Mouse (Mus musculus): ENCODE data around the gene Tcf20. TPM values are rescaled to one million over a fixed set of nuclear protein-coding genes. Genes with fewer than 3 reads are reported as not detected.

Tcf20 gene
- polyA plus RNA-seq, 1 experiment from 2014 or later, result 10.9 TPM

- Histone ChIP-seq H3K4me2 (peak overlapping the region; percentile 58), H3K27ac (ENCODE audit: low read depth) (no peak overlapping the region), H3K9me3 (ENCODE audit: low read depth, low read length) (no peaks in the 10 kb centered on the region), H3K36me3 (ENCODE audit: insufficient read depth) (no peaks in the 10 kb centered on the region), H3K4me3 (ENCODE audit: low read depth, low read length) (peak overlapping the region; percentile 18), H3K9ac (peak overlapping the region; percentile 1; the same call in 1 of the 2 replicates), H3K27me3 (ENCODE audit: insufficient read depth, low read length) (peaks cover 9% of the 10 kb centered on the region; the same call in 1 of the 2 replicates), H3K4me1 (ENCODE audit: insufficient read depth) (peaks cover 16% of the 10 kb centered on the region; the same call in 1 of the 2 replicates)
- WGBS, result 4% methylated on average over 26 of the region's 26 CpGs
- DNase-seq (peak; percentile 47), ATAC-seq (ENCODE audit: insufficient read depth) (no peak)
- TF ChIP-seq CTCF (IDR thresholded peaks at IDR 0.05; ENCODE audit: low read depth), result no peak
Measured at GRCm38 (mm10) chr15:82960786-82961561, 26.7 kb downstream of the Tcf20 start.

DNA sequence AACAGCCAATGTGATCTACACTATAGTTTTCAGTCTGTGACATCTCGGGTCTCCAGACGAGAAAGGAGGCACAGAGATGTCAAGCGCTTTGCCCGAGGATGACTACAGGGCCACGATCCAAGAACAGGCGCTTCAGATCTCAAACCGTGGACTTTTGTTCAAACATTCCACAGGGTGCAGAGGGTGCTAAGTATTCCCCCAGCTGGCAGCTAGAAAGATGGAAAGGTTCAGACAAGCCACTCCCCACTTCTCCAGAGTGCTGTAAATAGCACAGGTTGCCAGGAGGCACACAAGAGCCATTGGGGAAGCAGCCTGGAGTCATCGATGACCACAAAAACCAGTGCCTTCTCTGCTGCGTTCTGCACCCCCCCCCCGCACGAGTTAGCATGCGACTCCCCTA lies 28.5 kb downstream of the Tcf20 start:
- DNase-seq, result peak; percentile 34
- H3K36me3 ChIP-seq (ENCODE audit: insufficient read depth), result no peaks in the 10 kb centered on the region
- peaks cover 16% of the 10 kb centered on the region; the same call in 1 of the 2 replicates for H3K4me1 ChIP-seq (ENCODE audit: insufficient read depth)
- no peak overlapping the region for H3K9ac ChIP-seq
- H3K9me3 ChIP-seq (ENCODE audit: low read depth, low read length), result no peaks in the 10 kb centered on the region
- H3K4me2 ChIP-seq, result peak overlapping the region; percentile 3; the same call in 1 of the 2 replicates
- H3K27me3 ChIP-seq (ENCODE audit: insufficient read depth, low read length), result peaks cover 13% of the 10 kb centered on the region; the same call in 1 of the 2 replicates
- H3K4me3 ChIP-seq (ENCODE audit: low read depth, low read length), result no peak overlapping the region
- TF ChIP-seq CTCF (IDR thresholded peaks at IDR 0.05; ENCODE audit: low read depth), result no peak
- no peak overlapping the region for H3K27ac ChIP-seq (ENCODE audit: low read depth)
- 42% methylated on average over 12 of the region's 12 CpGs for WGBS
- no peak for ATAC-seq (ENCODE audit: insufficient read depth)

- Histone ChIP-seq H3K27ac (ENCODE audit: low read depth) (no peak overlapping the region), H3K4me2 (peak overlapping the region; percentile 31), H3K27me3 (ENCODE audit: insufficient read depth, low read length) (peaks cover 13% of the 10 kb centered on the region; the same call in 1 of the 2 replicates), H3K4me3 (ENCODE audit: low read depth, low read length) (no peak overlapping the region), H3K9me3 (ENCODE audit: low read depth, low read length) (no peaks in the 10 kb centered on the region), H3K36me3 (ENCODE audit: insufficient read depth) (no peaks in the 10 kb centered on the region), H3K9ac (peak overlapping the region; percentile 14; the same call in 1 of the 2 replicates), H3K4me1 (ENCODE audit: insufficient read depth) (peaks cover 16% of the 10 kb centered on the region; the same call in 1 of the 2 replicates)
- WGBS, result 18% methylated on average over 16 of the region's 16 CpGs
- ATAC-seq (ENCODE audit: insufficient read depth) (no peak; the same call in 1 of the 2 replicates), DNase-seq (no peak)
- TF ChIP-seq CTCF (IDR thresholded peaks at IDR 0.05; ENCODE audit: low read depth), result no peak
Measured at GRCm38 (mm10) chr15:82958253-82958701, 29.4 kb downstream of the Tcf20 start.

DNA sequence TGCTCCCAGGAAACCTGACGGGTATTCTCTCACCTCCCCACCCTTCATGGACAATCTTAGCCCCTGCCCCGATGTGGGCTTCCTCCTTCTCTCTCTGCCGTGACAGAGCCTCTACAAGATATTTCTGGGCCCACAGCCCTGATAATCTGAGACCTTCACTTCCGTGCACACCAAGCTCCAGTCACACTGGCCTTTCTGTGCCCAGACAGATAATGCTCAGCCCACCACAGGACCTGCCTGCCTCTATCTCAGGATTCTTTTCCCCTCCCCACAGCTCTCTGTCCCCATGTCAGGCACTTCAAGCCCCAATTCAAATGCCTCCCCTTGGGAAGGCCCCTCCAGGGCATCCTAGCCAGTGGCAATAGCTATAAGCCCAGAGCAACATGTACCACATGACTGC lies 31.0 kb downstream of the Tcf20 start:
- Histone ChIP-seq H3K4me3 (ENCODE audit: low read depth, low read length) (no peak overlapping the region), H3K9me3 (ENCODE audit: low read depth, low read length) (no peaks in the 10 kb centered on the region), H3K27ac (ENCODE audit: low read depth) (no peak overlapping the region), H3K4me1 (ENCODE audit: insufficient read depth) (peaks cover 12% of the 10 kb centered on the region; the same call in 1 of the 2 replicates), H3K9ac (no peak overlapping the region), H3K4me2 (no peak overlapping the region), H3K27me3 (ENCODE audit: insufficient read depth, low read length) (peaks cover 13% of the 10 kb centered on the region; the same call in 1 of the 2 replicates), H3K36me3 (ENCODE audit: insufficient read depth) (no peaks in the 10 kb centered on the region)
- 54% methylated on average over 4 of the region's 4 CpGs for WGBS
- no peak for TF ChIP-seq CTCF (IDR thresholded peaks at IDR 0.05; ENCODE audit: low read depth)
- ATAC-seq (ENCODE audit: insufficient read depth), result no peak
- DNase-seq, result no peak

GRCm38 (mm10) chr15:82956310-82956709 lies 31.4 kb downstream of the Tcf20 start:
- Histone ChIP-seq H3K4me1 (ENCODE audit: insufficient read depth) (peaks cover 12% of the 10 kb centered on the region; the same call in 1 of the 2 replicates), H3K4me2 (no peak overlapping the region), H3K9ac (no peak overlapping the region), H3K36me3 (ENCODE audit: insufficient read depth) (no peaks in the 10 kb centered on the region), H3K27ac (ENCODE audit: low read depth) (no peak overlapping the region), H3K4me3 (ENCODE audit: low read depth, low read length) (no peak overlapping the region), H3K27me3 (ENCODE audit: insufficient read depth, low read length) (peaks cover 8% of the 10 kb centered on the region; the same call in 1 of the 2 replicates), H3K9me3 (ENCODE audit: low read depth, low read length) (no peaks in the 10 kb centered on the region)
- 78% methylated on average over 3 of the region's 3 CpGs for WGBS
- ATAC-seq (ENCODE audit: insufficient read depth), result no peak
- no peak for TF ChIP-seq CTCF (IDR thresholded peaks at IDR 0.05; ENCODE audit: low read depth)
- DNase-seq, result no peak

DNA sequence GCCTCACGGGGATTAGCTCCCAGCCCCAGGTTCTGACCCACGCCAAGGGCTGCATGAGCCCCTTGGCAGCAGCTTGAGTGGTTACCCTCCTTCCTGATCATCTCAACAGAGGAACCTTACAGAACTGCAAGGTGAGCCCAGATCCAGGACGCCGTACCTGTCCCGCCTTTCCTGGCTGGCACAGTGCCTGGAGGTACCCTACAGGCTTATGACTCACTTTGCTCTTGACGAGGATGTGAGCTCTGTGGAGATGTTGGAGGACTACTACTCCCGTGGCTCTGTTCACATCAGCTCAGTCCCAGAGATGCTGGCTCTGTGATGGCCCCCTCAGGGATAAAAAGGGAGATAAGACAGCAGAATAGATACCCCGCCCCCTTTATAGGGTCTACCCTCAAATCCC lies 32.4 kb downstream of the Tcf20 start:
- H3K4me1 ChIP-seq (ENCODE audit: insufficient read depth), result peaks cover 9% of the 10 kb centered on the region; the same call in 1 of the 2 replicates
- H3K36me3 ChIP-seq (ENCODE audit: insufficient read depth), result no peaks in the 10 kb centered on the region
- no peak for TF ChIP-seq CTCF (IDR thresholded peaks at IDR 0.05; ENCODE audit: low read depth)
- no peaks in the 10 kb centered on the region for H3K9me3 ChIP-seq (ENCODE audit: low read depth, low read length)
- H3K27me3 ChIP-seq (ENCODE audit: insufficient read depth, low read length), result 0 out of 2 replicates have a peak, but pooled peaks cover 4% of the 10 kb centered on the region
- no peak overlapping the region for H3K4me2 ChIP-seq
- H3K27ac ChIP-seq (ENCODE audit: low read depth), result no peak overlapping the region
- WGBS, result 79% methylated on average over 8 of the region's 8 CpGs
- ATAC-seq (ENCODE audit: insufficient read depth) (no peak), DNase-seq (peak; percentile 32)
- no peak overlapping the region for H3K4me3 ChIP-seq (ENCODE audit: low read depth, low read length)
- H3K9ac ChIP-seq, result no peak overlapping the region

DNA sequence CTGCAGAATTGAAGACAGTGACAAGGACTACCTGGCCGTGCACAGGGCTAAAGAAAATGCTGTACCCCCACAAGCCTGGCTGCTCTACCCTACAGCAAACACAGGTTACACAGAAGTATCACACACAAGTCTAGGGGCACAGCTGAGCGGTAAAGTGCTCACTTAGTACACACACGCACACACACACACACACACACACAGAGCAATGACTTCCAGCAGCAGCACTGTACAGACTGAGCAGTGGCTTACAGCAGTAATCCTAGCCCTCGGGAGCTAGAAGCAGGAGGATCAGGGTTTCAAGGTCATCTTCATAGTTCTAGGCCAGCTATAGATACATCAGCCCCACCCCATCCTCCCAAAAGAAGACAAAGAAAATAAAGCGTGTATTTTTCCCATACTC lies 33.6 kb downstream of the Tcf20 start:
- no peaks in the 10 kb centered on the region for H3K36me3 ChIP-seq (ENCODE audit: insufficient read depth)

More for the DNA sequence above, 33.6 kb downstream of the Tcf20 start:
- 64% methylated on average over 5 of the region's 5 CpGs for WGBS
- TF ChIP-seq CTCF (IDR thresholded peaks at IDR 0.05; ENCODE audit: low read depth), result no peak
- Histone ChIP-seq H3K27me3 (ENCODE audit: insufficient read depth, low read length) (0 out of 2 replicates have a peak, but pooled peaks cover 4% of the 10 kb centered on the region), H3K9ac (no peak overlapping the region), H3K4me2 (no peak overlapping the region), H3K4me3 (ENCODE audit: low read depth, low read length) (no peak overlapping the region), H3K4me1 (ENCODE audit: insufficient read depth) (peaks cover 9% of the 10 kb centered on the region; the same call in 1 of the 2 replicates), H3K27ac (ENCODE audit: low read depth) (no peak overlapping the region), H3K9me3 (ENCODE audit: low read depth, low read length) (no peaks in the 10 kb centered on the region)
- DNase-seq (no peak), ATAC-seq (ENCODE audit: insufficient read depth) (no peak)
